Mouse (Mus musculus): ENCODE results near the gene Foxj3. TPM values are rescaled to one million over a fixed set of nuclear protein-coding genes. Genes with fewer than 3 reads are reported as not detected.

Gene Foxj3
- 117 TPM for polyA plus RNA-seq (2014; fragmentation: Illumina TruSeq; extraction: RNeasy Lipid Tissue Mini Kit (QIAGEN cat#74804))

DNA sequence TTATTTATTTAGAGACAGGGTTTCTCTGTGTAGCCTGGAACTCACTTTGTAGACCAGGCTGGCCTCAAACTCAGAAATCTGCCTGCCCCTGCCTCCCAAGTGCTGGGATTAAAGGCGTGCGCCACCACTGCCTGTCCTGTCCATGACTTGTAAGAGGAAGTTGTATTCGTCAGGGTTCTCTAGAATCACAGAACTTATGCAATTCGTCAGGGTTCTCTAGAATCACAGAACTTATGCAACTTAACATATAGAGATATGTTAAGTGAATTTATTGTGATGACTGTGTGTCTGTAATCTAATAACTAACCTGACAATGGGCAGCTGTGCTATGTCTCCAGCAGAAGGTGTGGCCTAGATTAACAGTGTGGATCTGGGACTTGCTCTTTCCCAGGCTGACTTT, at the start of gene Foxj3:
Foxj3 (plus strand) TSS at position 390 of the 400 bp plus-strand sequence.

DNA sequence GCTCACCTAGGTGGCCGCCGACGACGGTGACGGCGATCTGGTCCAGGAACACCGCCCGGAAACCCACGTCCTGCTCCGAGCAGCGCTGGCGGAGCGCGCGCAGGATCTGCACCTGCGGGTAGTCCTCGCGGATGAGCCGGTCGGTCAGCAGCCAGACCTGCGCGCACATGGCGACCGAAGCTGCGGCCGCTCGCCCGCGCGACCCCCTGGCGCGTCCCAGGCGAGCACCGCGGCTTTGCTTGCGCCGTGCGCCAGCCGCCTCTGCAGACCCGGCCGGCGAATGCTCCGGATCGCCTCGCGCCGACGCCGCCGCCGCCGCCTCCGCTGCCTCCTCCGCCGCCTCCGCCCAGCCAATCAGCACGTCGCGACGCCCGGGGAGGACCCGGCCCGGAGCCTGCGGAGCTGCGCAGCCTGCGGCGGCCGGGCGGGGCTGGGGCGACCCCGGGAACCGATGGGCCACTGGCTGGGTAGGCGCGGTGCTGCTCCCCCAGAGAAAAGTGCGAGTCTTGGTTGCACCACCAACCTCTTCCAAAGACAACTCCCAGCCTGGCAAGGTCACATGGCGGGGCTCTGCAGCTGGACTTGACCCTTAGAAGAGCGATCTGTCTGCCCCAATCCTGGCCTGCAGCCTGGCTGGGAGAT, 44.4 kb upstream of the Foxj3 start, which contains the start of gene Rimkla:
Rimkla (minus strand) TSS at position 338 of the 642 bp plus-strand sequence.

DNA sequence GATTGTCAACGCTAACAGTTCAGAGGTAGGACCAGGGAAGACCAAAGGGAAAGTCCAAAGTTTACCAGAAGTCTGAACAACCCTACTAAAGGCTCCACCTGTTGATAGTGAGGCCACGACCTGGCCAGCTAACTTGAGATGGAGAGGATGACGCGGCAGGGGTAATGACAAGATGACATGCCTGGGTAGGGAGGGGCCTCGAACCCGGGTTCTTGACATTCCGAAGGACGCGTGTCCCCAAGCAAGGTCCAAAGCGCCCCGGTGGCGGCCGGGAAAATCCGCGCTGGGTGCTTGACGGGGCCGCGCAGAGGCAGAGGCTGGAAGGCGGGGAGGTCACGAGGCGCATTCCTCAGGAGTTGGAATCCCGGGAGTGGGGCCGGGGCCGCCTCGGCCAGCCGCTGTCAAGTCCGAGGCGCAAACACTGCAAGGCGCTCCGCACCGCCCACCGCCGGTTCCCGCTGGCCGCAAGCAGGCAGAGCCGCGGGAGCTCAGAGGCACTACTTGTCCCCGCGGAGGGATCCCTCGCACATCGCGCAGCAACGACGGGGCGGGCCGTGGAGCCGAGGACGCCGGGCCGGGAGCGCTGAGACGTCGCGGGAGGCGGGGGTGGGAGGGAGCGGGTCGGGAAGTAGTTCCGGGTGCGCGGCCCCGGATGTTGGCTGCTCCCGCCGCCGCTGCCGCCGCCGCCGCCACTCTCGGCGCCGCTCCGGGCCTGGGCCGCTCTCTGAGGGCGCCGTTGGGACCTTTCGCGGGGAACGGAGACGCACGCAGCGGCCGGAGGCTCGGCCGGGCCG, 2.4 kb downstream of the Foxj3 start, which contains the start of gene Frg2f1:
Frg2f1 (minus strand) TSS at position 499 of the 794 bp plus-strand sequence.

DNA sequence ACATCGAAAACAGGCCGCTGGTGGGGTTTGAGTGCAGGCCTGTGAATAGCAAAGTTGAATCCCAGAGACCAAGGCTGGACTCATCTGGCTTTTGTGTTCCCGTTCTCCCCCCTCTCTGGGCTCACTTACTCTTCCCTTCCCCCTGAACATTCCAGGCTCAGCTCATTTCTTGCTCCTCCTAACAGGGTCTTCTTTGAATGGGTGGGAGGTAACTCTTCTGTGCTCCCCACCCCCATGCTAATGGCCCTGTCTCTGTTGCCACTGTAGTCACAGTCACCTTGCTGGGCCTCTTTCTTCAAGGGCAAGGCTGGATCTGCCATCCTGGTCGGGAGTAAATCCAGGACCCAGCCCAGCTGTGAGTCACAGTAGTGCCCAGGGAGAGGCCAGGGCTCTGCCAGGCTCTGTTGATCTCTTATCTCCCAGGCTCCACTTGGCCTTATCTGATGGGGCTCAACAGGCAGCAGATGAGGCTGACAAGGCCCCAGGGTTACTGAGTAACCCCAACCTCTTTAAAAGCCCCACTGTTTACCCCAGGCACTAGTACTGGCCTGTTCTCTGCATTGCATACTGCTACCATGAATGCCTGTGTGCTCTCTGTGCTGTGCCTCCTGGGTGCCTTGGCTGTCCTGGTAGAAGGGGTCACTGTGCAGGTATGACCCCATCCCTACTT, 100.5 kb downstream of the Foxj3 start, which contains the start of gene Guca2a:
Guca2a (plus strand) TSS at position 529 of the 670 bp plus-strand sequence.

DNA sequence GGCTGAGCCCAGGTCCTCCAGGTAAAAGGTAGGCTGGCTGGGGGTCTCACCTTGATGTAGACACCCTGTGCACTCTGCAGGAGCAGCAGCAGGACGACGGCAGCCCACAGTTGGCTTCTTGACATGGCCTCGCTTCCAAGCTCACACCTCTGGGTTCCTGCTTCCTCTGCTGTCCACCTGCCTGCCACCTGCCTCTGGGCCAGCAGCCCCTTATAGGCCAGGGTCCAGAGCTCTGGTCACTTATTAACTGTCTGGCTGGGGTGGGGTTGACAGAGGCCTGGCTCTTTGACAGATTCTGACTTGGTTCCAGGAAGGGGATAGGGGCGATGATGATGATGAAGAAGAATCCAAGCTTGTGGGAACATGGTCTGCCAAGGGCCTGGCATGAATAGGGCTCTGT, 121.9 kb downstream of the Foxj3 start, which contains the start of gene Guca2b:
Guca2b (minus strand) TSS at position 224 of the 400 bp plus-strand sequence.

Other genes starting within 250 kb of the Foxj3 start
- gene Ybx1, start 242.4 kb upstream of the Foxj3 start, polyA plus RNA-seq (2014; fragmentation: Illumina TruSeq; extraction: RNeasy Lipid Tissue Mini Kit (QIAGEN cat#74804)) = 802 TPM
- gene Ppih, start 216.5 kb upstream of the Foxj3 start, polyA plus RNA-seq (2014; fragmentation: Illumina TruSeq; extraction: RNeasy Lipid Tissue Mini Kit (QIAGEN cat#74804)) = 40.9 TPM
- gene Ccdc30, start 121.5 kb upstream of the Foxj3 start, polyA plus RNA-seq (2014; fragmentation: Illumina TruSeq; extraction: RNeasy Lipid Tissue Mini Kit (QIAGEN cat#74804)) = 11.7 TPM
- gene Ppcs, start 114.6 kb upstream of the Foxj3 start, polyA plus RNA-seq (2014; fragmentation: Illumina TruSeq; extraction: RNeasy Lipid Tissue Mini Kit (QIAGEN cat#74804)) = 19.5 TPM
- 2.0 TPM for gene Zmynd12, start 114.2 kb upstream of the Foxj3 start, polyA plus RNA-seq (2014; fragmentation: Illumina TruSeq; extraction: RNeasy Lipid Tissue Mini Kit (QIAGEN cat#74804))
- gene Rimkla, start 44.4 kb upstream of the Foxj3 start, polyA plus RNA-seq (2014; fragmentation: Illumina TruSeq; extraction: RNeasy Lipid Tissue Mini Kit (QIAGEN cat#74804)) = 6.5 TPM
- gene Frg2f1, start 2.5 kb downstream of the Foxj3 start, polyA plus RNA-seq (2014; fragmentation: Illumina TruSeq; extraction: RNeasy Lipid Tissue Mini Kit (QIAGEN cat#74804)) = 5.0 TPM
- gene Guca2a, start 100.7 kb downstream of the Foxj3 start, polyA plus RNA-seq (2014; fragmentation: Illumina TruSeq; extraction: RNeasy Lipid Tissue Mini Kit (QIAGEN cat#74804)) = not detected
- not detected for gene Guca2b, start 122.0 kb downstream of the Foxj3 start, polyA plus RNA-seq (2014; fragmentation: Illumina TruSeq; extraction: RNeasy Lipid Tissue Mini Kit (QIAGEN cat#74804))
- 4.2 TPM for gene Hivep3, start 196.8 kb downstream of the Foxj3 start, polyA plus RNA-seq (2014; fragmentation: Illumina TruSeq; extraction: RNeasy Lipid Tissue Mini Kit (QIAGEN cat#74804))

Data from ovary, adult 10 weeks (tissue).